Mouse (Mus musculus): ENCODE measurements at regions not wholly inside any gene's neighbourhood (a gene's known extent, or its start where the extent isn't known, plus 50 kb on each side); places are given as distances from the start of the nearest gene placed in this dataset.

DNA sequence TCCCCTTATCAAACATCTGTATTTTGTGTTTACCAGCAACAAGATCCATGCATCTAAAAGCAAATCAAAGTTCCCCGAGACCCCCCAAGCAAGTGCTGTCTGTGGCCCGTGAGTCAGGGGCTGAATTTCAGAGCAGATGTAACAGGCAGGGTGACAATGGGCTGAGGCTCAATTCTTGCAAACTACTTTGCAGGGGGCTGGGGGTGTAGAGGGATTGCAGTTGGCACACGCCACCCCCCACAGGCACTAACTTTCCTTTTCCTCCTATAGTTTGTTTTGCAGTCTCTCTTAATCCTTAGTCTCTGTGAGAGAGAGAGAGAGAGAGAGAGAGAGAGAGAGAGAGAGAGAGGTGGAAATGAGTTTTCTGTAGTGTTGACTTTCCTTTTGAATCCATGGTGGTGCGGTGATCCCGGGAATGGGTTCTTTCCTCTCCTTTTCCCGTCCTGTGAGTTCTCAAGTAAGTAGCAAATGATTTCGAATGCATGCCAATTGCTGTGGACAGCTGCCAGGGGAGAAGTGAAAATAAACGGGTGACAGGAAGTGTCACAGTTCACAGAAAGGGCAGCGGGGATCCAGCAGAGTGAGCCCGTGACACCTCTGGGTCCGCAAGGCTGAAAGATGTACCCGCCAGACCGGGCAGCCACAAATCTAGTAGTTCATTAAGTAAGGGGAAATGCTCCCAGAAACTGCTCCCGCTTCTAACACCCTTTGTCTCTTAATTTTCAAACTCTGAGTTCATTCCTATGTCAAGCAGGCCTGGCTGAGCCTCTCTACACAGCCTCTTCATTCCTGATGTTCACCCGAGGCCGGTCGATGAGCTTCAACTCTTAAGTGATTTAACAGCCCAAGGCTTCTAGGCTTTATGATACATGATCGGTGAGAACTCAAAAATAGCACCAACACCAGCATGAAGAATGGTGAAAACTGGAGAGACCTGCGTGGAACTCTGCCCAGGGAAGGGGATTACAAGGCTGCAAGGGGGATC, 116.8 kb downstream of the Cyp26a1 start:
- TF ChIP-seq POLR2A (IDR thresholded peaks at IDR 0.05; ENCODE audit: borderline replicate concordance, control insufficient read depth, low read depth, low read length) (no peak), CTCF (IDR thresholded peaks at IDR 0.05; ENCODE audit: control insufficient read depth, insufficient read depth, low read length) (no peak)

Data from bone marrow, adult 2 months (tissue).